Mouse (Mus musculus) forebrain, embryonic 11.5 days (tissue): ENCODE measurements around the gene Ppie. TPM values are rescaled to one million over a fixed set of nuclear protein-coding genes. Genes with fewer than 3 reads are reported as not detected.

Experiments
- ATAC-seq: fragments of 200-750 bp; cut with Nextera tagmentation; replicated peaks from 2 replicates; pipeline ENCODE4 v1.8.0; 2017; ENCODE audit warnings: moderate TSS enrichment; ENCODE audit not compliant: low FRiP score
- DNase-seq: peaks from one replicate; pipeline ENCODE4 v3.0.0-alpha.2; 2017; ENCODE audit warnings: low spot score
- H3K27ac ChIP-seq: fragments of 300-500 bp; sonication (generic); 2 replicates; pipeline ENCODE4 v1.5.1; 2014; ENCODE audit warnings: low read depth, low read length
- H3K27me3 ChIP-seq: fragments of 300-500 bp; sonication (generic); 2 replicates; pipeline ENCODE4 v1.6.1; 2014; ENCODE audit warnings: mild to moderate bottlenecking, low read length, mixed read lengths; ENCODE audit not compliant: control insufficient read depth, insufficient read depth
- H3K36me3 ChIP-seq: fragments of 300-500 bp; sonication (generic); 2 replicates; pipeline ENCODE4 v1.6.1; 2014; ENCODE audit warnings: mild to moderate bottlenecking, low read length, moderate library complexity, mixed read lengths; ENCODE audit not compliant: control insufficient read depth, insufficient read depth
- H3K4me1 ChIP-seq: fragments of 300-500 bp; sonication (generic); replicated peaks from 2 replicates; pipeline ENCODE4 v1.6.1; 2014; ENCODE audit warnings: low read length, mixed read lengths; ENCODE audit not compliant: control insufficient read depth, insufficient read depth
- H3K4me2 ChIP-seq: fragments of 300-500 bp; sonication (generic); 2 replicates; pipeline ENCODE4 v1.6.1; 2014; ENCODE audit warnings: low read depth, mild to moderate bottlenecking, low read length, moderate library complexity, mixed read lengths; ENCODE audit not compliant: severe bottlenecking
- H3K4me3 ChIP-seq: fragments of 300-500 bp; sonication (generic); 2 replicates; pipeline ENCODE4 v1.5.1; 2014; ENCODE audit warnings: low read depth, low read length
- H3K9ac ChIP-seq: fragments of 300-500 bp; sonication (generic); 2 replicates; pipeline ENCODE4 v1.6.1; 2014; ENCODE audit warnings: low read length
- H3K9me3 ChIP-seq: fragments of 300-500 bp; sonication (generic); 2 replicates; pipeline ENCODE4 v1.6.1; 2016; ENCODE audit warnings: low read length, mixed read lengths; ENCODE audit not compliant: control insufficient read depth
- WGBS: fragments of 180-500 bp; shearing (Covaris S2); extraction: QIAGEN DNeasy Blood & Tissue Kit; methylation state at CpG from one replicate; pipeline ENCODE4 v1.1.7; 2014; 5-methylcytosine and 5-hydroxymethylcytosine counted together
- polyA plus RNA-seq: library from polyadenylated mRNA; unstranded; fragments of >200 nt; fragmentation: Nextera tagmentation; extraction: Ambion mirVana; gene quantifications from 2 replicates; pipeline ENCODE4 v1.2.1, GENCODE M21; 2014

The Ppie gene
- polyA plus RNA-seq, 1 experiment from 2014 or later, result 116 TPM

- H3K4me3 ChIP-seq, result no peak overlapping the region
- H3K4me2 ChIP-seq, result no peak overlapping the region
- ATAC-seq (no peak), DNase-seq (no peak)
- H3K4me1 ChIP-seq, result no peaks in the 10 kb centered on the region
- H3K27me3 ChIP-seq, result no peaks in the 10 kb centered on the region
- H3K27ac ChIP-seq, result no peak overlapping the region
- H3K9ac ChIP-seq, result no peak overlapping the region
- H3K36me3 ChIP-seq, result no peaks in the 10 kb centered on the region
- WGBS, result 84% methylated on average over 6 of the region's 6 CpGs
- H3K9me3 ChIP-seq, result no peaks in the 10 kb centered on the region
Measured at GRCm38 (mm10) chr4:123160571-123160970, 20.8 kb upstream of the Ppie start.

DNA sequence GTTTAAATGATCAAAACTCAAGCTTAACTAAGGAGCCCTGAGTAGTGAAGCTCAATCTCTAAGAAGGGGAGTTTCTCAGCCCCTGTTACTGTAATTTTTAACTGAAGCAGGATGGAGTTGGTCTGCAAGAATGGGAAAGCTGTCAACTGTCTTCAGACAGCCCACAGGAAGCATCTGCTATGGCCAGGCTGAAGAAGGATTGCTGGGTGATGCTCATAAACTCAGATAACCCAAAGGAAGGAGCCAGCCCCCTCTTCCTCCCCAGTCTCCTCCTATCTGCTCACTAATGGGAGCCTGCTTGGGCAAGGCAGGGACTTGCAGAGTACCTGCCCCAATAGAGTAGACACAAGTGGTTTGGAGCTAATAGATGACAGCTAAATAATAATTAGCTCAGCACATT lies 16.1 kb upstream of the Ppie start:
- Histone ChIP-seq H3K36me3 (no peaks in the 10 kb centered on the region), H3K27me3 (peaks cover 2% of the 10 kb centered on the region; the same call in 1 of the 2 replicates), H3K4me2 (no peak overlapping the region), H3K9ac (no peak overlapping the region), H3K4me1 (no peaks in the 10 kb centered on the region), H3K9me3 (no peaks in the 10 kb centered on the region), H3K27ac (no peak overlapping the region), H3K4me3 (no peak overlapping the region)
- ATAC-seq (no peak), DNase-seq (no peak)

DNA sequence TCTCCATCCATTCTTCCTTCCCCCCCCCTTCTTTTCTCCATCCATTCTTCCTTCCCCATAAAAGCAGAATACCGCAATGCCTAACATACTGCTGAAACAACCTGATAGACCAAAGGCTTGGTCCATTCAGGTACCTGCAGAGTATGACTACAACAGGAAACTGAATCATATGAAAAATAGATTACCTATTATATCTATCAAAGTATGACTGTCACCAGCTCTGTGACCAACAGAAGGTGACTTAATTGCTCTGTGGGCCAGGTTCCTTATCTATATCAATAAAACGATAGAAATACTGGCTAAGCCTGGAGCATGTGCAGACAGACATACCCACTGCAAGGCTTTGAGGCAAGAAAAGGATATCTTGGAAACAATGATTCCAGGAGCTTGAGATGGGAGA lies 15.7 kb upstream of the Ppie start:
- peaks cover 2% of the 10 kb centered on the region; the same call in 1 of the 2 replicates for H3K27me3 ChIP-seq
- no peak for ATAC-seq
- H3K4me3 ChIP-seq, result no peak overlapping the region
- H3K4me1 ChIP-seq, result no peaks in the 10 kb centered on the region
- no peak overlapping the region for H3K4me2 ChIP-seq
- 63% methylated on average over 2 of the region's 2 CpGs for WGBS
- no peaks in the 10 kb centered on the region for H3K36me3 ChIP-seq
- H3K9me3 ChIP-seq, result no peaks in the 10 kb centered on the region
- no peak overlapping the region for H3K9ac ChIP-seq
- DNase-seq, result no peak
- no peak overlapping the region for H3K27ac ChIP-seq

GRCm38 (mm10) chr4:123155004-123155403 lies 15.3 kb upstream of the Ppie start:
- no peak for DNase-seq
- H3K9ac ChIP-seq, result no peak overlapping the region
- H3K4me1 ChIP-seq, result no peaks in the 10 kb centered on the region
- no peak overlapping the region for H3K4me3 ChIP-seq
- no peaks in the 10 kb centered on the region for H3K36me3 ChIP-seq
- ATAC-seq, result no peak
- H3K4me2 ChIP-seq, result no peak overlapping the region
- 25% methylated on average over 4 of the region's 4 CpGs for WGBS
- H3K27me3 ChIP-seq, result peaks cover 2% of the 10 kb centered on the region; the same call in 1 of the 2 replicates
- no peaks in the 10 kb centered on the region for H3K9me3 ChIP-seq
- no peak overlapping the region for H3K27ac ChIP-seq

DNA sequence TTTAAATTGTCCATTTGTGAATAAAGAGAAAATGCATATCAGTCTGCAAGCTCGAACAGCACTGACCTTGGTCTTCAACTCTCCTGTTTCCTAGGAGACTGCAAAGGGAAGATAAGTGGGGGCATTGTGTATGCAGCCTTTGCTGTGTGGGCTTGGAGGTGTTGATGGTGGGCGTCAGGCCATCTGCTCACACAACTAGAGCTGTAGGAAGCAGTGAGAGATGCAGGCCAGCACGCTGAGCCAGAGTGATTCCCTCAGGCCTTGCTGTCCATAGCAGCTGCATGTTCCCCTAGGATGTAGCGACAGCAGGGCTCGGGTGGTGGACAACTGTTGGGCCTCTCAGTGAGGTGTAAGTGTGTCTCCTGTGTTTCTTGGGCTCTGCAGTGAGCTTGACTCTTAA lies 13.2 kb upstream of the Ppie start:
- Histone ChIP-seq H3K36me3 (no peaks in the 10 kb centered on the region), H3K4me1 (no peaks in the 10 kb centered on the region), H3K27me3 (peaks cover 2% of the 10 kb centered on the region; the same call in 1 of the 2 replicates), H3K9ac (no peak overlapping the region), H3K4me2 (no peak overlapping the region), H3K27ac (no peak overlapping the region), H3K4me3 (no peak overlapping the region), H3K9me3 (no peaks in the 10 kb centered on the region)
- WGBS, result 67% methylated on average over 5 of the region's 5 CpGs
- DNase-seq, result no peak
- ATAC-seq, result no peak

GRCm38 (mm10) chr4:123152003-123152402 lies 12.3 kb upstream of the Ppie start:
- no peak for ATAC-seq
- Histone ChIP-seq H3K36me3 (no peaks in the 10 kb centered on the region), H3K9ac (no peak overlapping the region)

GRCm38 (mm10) chr4:123147446-123148150 lies 7.8 kb upstream of the Ppie start:
- ATAC-seq, result no peak
- H3K36me3 ChIP-seq, result no peaks in the 10 kb centered on the region
- no peaks in the 10 kb centered on the region for H3K27me3 ChIP-seq
- DNase-seq, result no peak
- no peak overlapping the region for H3K9ac ChIP-seq
- no peak overlapping the region for H3K4me3 ChIP-seq
- H3K4me2 ChIP-seq, result no peak overlapping the region
- no peaks in the 10 kb centered on the region for H3K4me1 ChIP-seq
- H3K27ac ChIP-seq, result no peak overlapping the region
- WGBS, result 82% methylated on average over 5 of the region's 5 CpGs
- no peaks in the 10 kb centered on the region for H3K9me3 ChIP-seq

More at GRCm38 (mm10) chr4:123152003-123152402, 12.3 kb upstream of the Ppie start:
- no peak for DNase-seq
- H3K4me3 ChIP-seq, result no peak overlapping the region
- whole genome bisulfite sequencing, result 78% methylated on average over 4 of the region's 4 CpGs
- peaks cover 2% of the 10 kb centered on the region; the same call in 1 of the 2 replicates for H3K27me3 ChIP-seq
- H3K27ac ChIP-seq, result no peak overlapping the region
- H3K9me3 ChIP-seq, result no peaks in the 10 kb centered on the region
- H3K4me1 ChIP-seq, result no peaks in the 10 kb centered on the region
- H3K4me2 ChIP-seq, result no peak overlapping the region

DNA sequence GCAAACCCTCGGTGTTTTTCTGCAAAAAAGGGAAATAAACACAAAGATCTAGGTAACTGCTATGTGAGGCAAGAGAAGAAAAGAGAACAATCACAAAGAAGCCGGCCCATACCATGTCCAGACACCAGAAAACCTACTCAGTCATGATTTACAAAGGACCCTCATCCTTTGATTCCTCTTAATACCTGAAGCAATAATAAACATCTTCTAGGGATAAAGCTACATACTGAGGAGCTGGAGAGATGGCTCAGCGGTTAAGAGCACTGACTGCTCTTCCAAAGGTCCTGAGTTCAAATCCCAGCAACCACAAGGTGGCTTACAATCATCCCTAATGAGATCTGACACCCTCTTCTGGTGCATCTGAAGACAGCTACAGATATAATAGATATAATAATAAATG lies 2.2 kb downstream of the Ppie start:
- ATAC-seq, result no peak
- H3K27ac ChIP-seq, result no peak overlapping the region
- H3K36me3 ChIP-seq, result peaks cover 7% of the 10 kb centered on the region; the same call in 1 of the 2 replicates
- H3K4me1 ChIP-seq, result no peaks in the 10 kb centered on the region; the same call in 1 of the 2 replicates
- no peak overlapping the region for H3K4me3 ChIP-seq
- WGBS, result 92% methylated on average over 3 of the region's 3 CpGs
- no peak overlapping the region for H3K9ac ChIP-seq
- H3K4me2 ChIP-seq, result no peak overlapping the region
- peaks cover 2% of the 10 kb centered on the region; the same call in 1 of the 2 replicates for H3K27me3 ChIP-seq
- no peaks in the 10 kb centered on the region for H3K9me3 ChIP-seq
- DNase-seq, result no peak

DNA sequence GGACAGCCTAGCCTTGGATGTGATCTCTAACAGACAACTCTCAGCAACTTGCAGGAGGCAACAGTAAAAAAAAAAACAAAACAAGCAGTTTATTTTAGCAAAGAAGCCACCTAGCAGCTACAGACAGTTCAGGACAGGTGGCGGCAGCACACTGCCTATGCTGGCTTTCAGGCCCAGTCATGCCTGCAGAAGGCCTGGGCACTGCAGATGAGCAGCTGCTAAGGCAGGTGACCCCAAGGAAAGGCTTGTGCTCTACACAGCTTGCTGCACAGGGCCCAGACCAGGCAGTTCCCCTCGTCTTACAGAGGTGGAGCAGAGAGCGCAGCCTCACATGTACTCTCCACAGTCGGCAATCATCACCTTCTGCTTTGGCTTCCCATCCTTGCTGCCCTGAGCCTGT lies 12.7 kb downstream of the Ppie start:
- peaks cover 16% of the 10 kb centered on the region; the same call in 1 of the 2 replicates for H3K36me3 ChIP-seq
- WGBS, result 88% methylated on average over 4 of the region's 4 CpGs
- H3K9me3 ChIP-seq, result no peaks in the 10 kb centered on the region
- H3K4me2 ChIP-seq, result no peak overlapping the region
- H3K9ac ChIP-seq, result no peak overlapping the region
- no peaks in the 10 kb centered on the region for H3K27me3 ChIP-seq
- DNase-seq, result peak; percentile 48
- no peak for ATAC-seq
- no peak overlapping the region for H3K27ac ChIP-seq
- H3K4me1 ChIP-seq, result no peaks in the 10 kb centered on the region
- H3K4me3 ChIP-seq, result no peak overlapping the region
